25 mouse cellular contexts compared by ENCODE assay signal in genomic region chr11:42468381-42468780, GRCm38 (mm10). TPM values are rescaled to one million over a fixed set of nuclear protein-coding genes. Genes with fewer than 3 reads are reported as not detected.
DNase-seq lines count a peak whose midpoint lies in the region; ATAC-seq and TF ChIP-seq lines count a peak whose summit lies in the region.
"Had no signal": no experiment of that assay in that cellular context is flagged by ENCODE, and none has a peak within 500 bp of the region (broad histone marks: within the 10 kb centered on the region; RNA-seq: fewer than 3 reads in every experiment).

No protein-coding gene starts in this region.

- no peaks in the 10 kb centered on the region for H3K4me1 ChIP-seq in hindbrain, postnatal 0 days (ENCODE audit: insufficient read depth, low read length)
- no peaks in the 10 kb centered on the region for H3K4me1 ChIP-seq in hindbrain, embryonic 16.5 days (ENCODE audit: control insufficient read depth, insufficient read depth, low read depth, low read length)
- H3K4me1 ChIP-seq: embryonic facial prominence, embryonic 13.5 days; forebrain, embryonic 12.5 days; hindbrain, embryonic 15.5 days; midbrain, embryonic 10.5 days; neural tube, embryonic 15.5 days had no signal

- 83% methylated on average over 3 of the region's 3 CpGs for WGBS in hindbrain, postnatal 0 days
- 86% methylated on average over 3 of the region's 3 CpGs for WGBS in hindbrain, embryonic 16.5 days

- no peak for TF ChIP-seq CTCF in hindbrain, postnatal 0 days (IDR thresholded peaks at IDR 0.05; ENCODE audit: low read depth)

- peak; percentile 49 for DNase-seq in hindbrain, postnatal 0 days (ENCODE audit: low spot score)
- peak; percentile 27 for DNase-seq in right cerebral cortex, adult 18-20 months
- no peak for DNase-seq in right cerebral cortex, postnatal 36 days (ENCODE audit: low spot score in 2 of 2)
- DNase-seq in cerebellum, adult 9-10 months: peak; percentile 95
- DNase-seq in telencephalon, adult 2 months (ENCODE audit: low read depth, low spot score): peak; percentile 64
- DNase-seq in adrenal gland, adult 2 months: no peak
- DNase-seq in gastrocnemius, adult 8-10 months (ENCODE audit: low spot score in 2 of 2): no peak
- DNase-seq: gastrocnemius, postnatal 14 days; heart, adult 11 months; kidney, adult 18-20 months; layer of hippocampus, postnatal 36 days; lung, adult 18-20 months; lung, postnatal 10 days; thymus, adult 2 months had no signal

- no peaks in the 10 kb centered on the region for H3K27me3 ChIP-seq in hindbrain, postnatal 0 days (ENCODE audit: insufficient read depth, low read length)
- H3K27me3 ChIP-seq in hindbrain, embryonic 16.5 days (replicated peaks; ENCODE audit: control insufficient read depth, insufficient read depth, low read length): no peaks in the 10 kb centered on the region
- H3K27me3 ChIP-seq: embryonic facial prominence, embryonic 13.5 days; forebrain, embryonic 12.5 days; hindbrain, embryonic 15.5 days; neural tube, embryonic 15.5 days had no signal

- H3K9ac ChIP-seq in hindbrain, postnatal 0 days (replicated peaks; ENCODE audit: low read length): no peak overlapping the region
- H3K9ac ChIP-seq in hindbrain, embryonic 16.5 days (ENCODE audit: low read depth, low read length): no peak overlapping the region
- H3K9ac ChIP-seq: embryonic facial prominence, embryonic 13.5 days; forebrain, embryonic 12.5 days; hindbrain, embryonic 15.5 days; neural tube, embryonic 15.5 days had no signal

- no peak overlapping the region for H3K4me3 ChIP-seq in hindbrain, postnatal 0 days (ENCODE audit: low read length)
- H3K4me3 ChIP-seq in hindbrain, embryonic 16.5 days (ENCODE audit: low read length): no peak overlapping the region
- H3K4me3 ChIP-seq: embryonic facial prominence, embryonic 13.5 days; erythroblast, embryonic 14.5 days; forebrain, embryonic 12.5 days; hindbrain, embryonic 15.5 days; midbrain, embryonic 10.5 days; neural tube, embryonic 15.5 days had no signal

- H3K4me2 ChIP-seq in hindbrain, postnatal 0 days (ENCODE audit: low read depth, low read length): no peak overlapping the region
- H3K4me2 ChIP-seq in hindbrain, embryonic 16.5 days (ENCODE audit: low read length): no peak overlapping the region
- H3K4me2 ChIP-seq: embryonic facial prominence, embryonic 13.5 days; forebrain, embryonic 12.5 days; heart, embryonic 11.5 days; hindbrain, embryonic 15.5 days; liver, embryonic 11.5 days; neural tube, embryonic 15.5 days had no signal

- no peak overlapping the region for H3K27ac ChIP-seq in hindbrain, postnatal 0 days
- H3K27ac ChIP-seq in hindbrain, embryonic 16.5 days (ENCODE audit: low read depth, low read length): no peak overlapping the region
- H3K27ac ChIP-seq: embryonic facial prominence, embryonic 13.5 days; forebrain, embryonic 12.5 days; hindbrain, embryonic 15.5 days; midbrain, embryonic 10.5 days; neural tube, embryonic 15.5 days had no signal

- no peaks in the 10 kb centered on the region for H3K9me3 ChIP-seq in hindbrain, postnatal 0 days (ENCODE audit: low read length)
- no peaks in the 10 kb centered on the region for H3K9me3 ChIP-seq in hindbrain, embryonic 16.5 days (ENCODE audit: control insufficient read depth, low read length)
- H3K9me3 ChIP-seq: embryonic facial prominence, embryonic 13.5 days; forebrain, embryonic 12.5 days; hindbrain, embryonic 15.5 days; midbrain, embryonic 10.5 days; neural tube, embryonic 15.5 days had no signal

- H3K36me3 ChIP-seq in hindbrain, postnatal 0 days (ENCODE audit: insufficient read depth, low read length): no peaks in the 10 kb centered on the region
- H3K36me3 ChIP-seq in hindbrain, embryonic 16.5 days (ENCODE audit: control insufficient read depth, insufficient read depth, low read length): no peaks in the 10 kb centered on the region
- H3K36me3 ChIP-seq: embryonic facial prominence, embryonic 13.5 days; forebrain, embryonic 12.5 days; hindbrain, embryonic 15.5 days; midbrain, embryonic 10.5 days; neural tube, embryonic 15.5 days had no signal

- ATAC-seq in hindbrain, postnatal 0 days: no peak
- no peak for ATAC-seq in hindbrain, embryonic 16.5 days

RNA-seq across cellular contexts. Expression of gene Gabrb2, which starts 48.8 kb away (rescaled TPM):
- 43.7 and 50.7 TPM in 2 replicates for total RNA-seq in hindbrain, postnatal 0 days (2014; rRNA removed)
- 15.4 and 19.0 TPM in 2 replicates for polyA plus RNA-seq in hindbrain, postnatal 0 days (2015; fragmentation: Nextera tagmentation; extraction: Ambion mirVana)
- polyA plus RNA-seq in hindbrain, embryonic 16.5 days (2015; fragmentation: Nextera tagmentation; extraction: Ambion mirVana): 17.3 and 19.7 TPM in 2 replicates
- under 1 TPM in 1 of 2 experiments, not detected in 1; 0.21 TPM for total RNA-seq in adrenal gland, adult 2 months (2021)
- not detected in 2 replicates for polyA plus RNA-seq in adrenal gland, adult 2 months (2012; rRNA removed)
- under 1 TPM; 0.15 to 0.46 (median 0.21) TPM for total RNA-seq in gastrocnemius, adult 8-10 months (2022)
- total RNA-seq: hematopoietic stem cell, adult 5-6 weeks had no signal
- polyA plus RNA-seq: erythroblast, embryonic 14.5 days; small intestine, adult 2 months; thymus, adult 2 months had no signal

Comparison
In these comparisons a context has a peak if more than half of its experiments do, and no peak if none do; other contexts are left out.
1. DNase-seq: peak in hindbrain, postnatal 0 days (single experiment), right cerebral cortex, adult 18-20 months (single experiment), cerebellum, adult 9-10 months (single experiment) and telencephalon, adult 2 months (single experiment); none in right cerebral cortex, postnatal 36 days (0 of 2), adrenal gland, adult 2 months (single experiment) and gastrocnemius, adult 8-10 months (0 of 2).
2. RNA of gene Gabrb2, which starts 48.8 kb away (total RNA-seq): 43.7 to 50.7 TPM in hindbrain, postnatal 0 days; 0.15 to 0.46 TPM in gastrocnemius, adult 8-10 months and 0.21 TPM in adrenal gland, adult 2 months; every median in the first group is over 10 times any median in the second.